Mouse (Mus musculus): Measurements from ENCODE around the gene Tmem255b. TPM values are rescaled to one million over a fixed set of nuclear protein-coding genes. Genes with fewer than 3 reads are reported as not detected.

Tmem255b gene
- polyA plus RNA-seq, 1 experiment = not detected

DNA sequence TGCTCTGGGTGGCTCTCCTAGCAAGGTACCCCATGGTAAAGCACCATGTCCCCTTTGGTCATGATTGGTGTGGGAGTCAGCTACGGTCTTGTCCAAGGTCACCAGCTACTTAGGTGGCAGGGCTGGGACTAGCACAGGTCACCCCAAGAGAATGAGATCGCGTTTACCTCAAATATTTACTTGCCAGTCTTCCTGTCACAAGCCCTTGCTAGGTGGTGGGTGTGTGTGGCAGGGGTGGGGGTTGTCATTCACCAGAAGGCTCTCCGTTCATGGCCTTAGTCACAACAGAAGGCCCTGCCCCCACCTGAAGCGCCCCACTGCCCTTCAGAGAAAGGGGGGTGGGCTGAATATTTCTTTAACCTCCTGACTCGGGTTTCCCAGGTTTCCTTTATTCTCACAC, 31.5 kb upstream of the Tmem255b start:
- no peak overlapping the region for H3K9ac ChIP-seq (ENCODE audit: low read depth, poor library complexity, severe bottlenecking)
- no peak overlapping the region for H3K27ac ChIP-seq (ENCODE audit: insufficient read depth, low read length)
- no peaks in the 10 kb centered on the region for H3K9me3 ChIP-seq (replicated peaks; ENCODE audit: control insufficient read depth, insufficient read depth, low read length, poor library complexity, severe bottlenecking)
- H3K4me1 ChIP-seq (ENCODE audit: control insufficient read depth, insufficient read depth, low read length) = no peaks in the 10 kb centered on the region
- H3K4me3 ChIP-seq (ENCODE audit: low read depth, low read length) = no peak overlapping the region
- H3K27me3 ChIP-seq (ENCODE audit: control insufficient read depth, insufficient read depth, low read length, poor library complexity, severe bottlenecking) = no peaks in the 10 kb centered on the region
- TF ChIP-seq EP300 (IDR thresholded peaks at IDR 0.05; ENCODE audit: insufficient read depth, low read depth, low read length) (no peak), CTCF (IDR thresholded peaks at IDR 0.05; ENCODE audit: low read depth, low read length) (no peak), POLR2A (IDR thresholded peaks at IDR 0.05; ENCODE audit: insufficient read depth, low read length) (no peak)
- H3K36me3 ChIP-seq (ENCODE audit: control insufficient read depth, insufficient read depth, low read length, poor library complexity, severe bottlenecking) = no peaks in the 10 kb centered on the region

DNA sequence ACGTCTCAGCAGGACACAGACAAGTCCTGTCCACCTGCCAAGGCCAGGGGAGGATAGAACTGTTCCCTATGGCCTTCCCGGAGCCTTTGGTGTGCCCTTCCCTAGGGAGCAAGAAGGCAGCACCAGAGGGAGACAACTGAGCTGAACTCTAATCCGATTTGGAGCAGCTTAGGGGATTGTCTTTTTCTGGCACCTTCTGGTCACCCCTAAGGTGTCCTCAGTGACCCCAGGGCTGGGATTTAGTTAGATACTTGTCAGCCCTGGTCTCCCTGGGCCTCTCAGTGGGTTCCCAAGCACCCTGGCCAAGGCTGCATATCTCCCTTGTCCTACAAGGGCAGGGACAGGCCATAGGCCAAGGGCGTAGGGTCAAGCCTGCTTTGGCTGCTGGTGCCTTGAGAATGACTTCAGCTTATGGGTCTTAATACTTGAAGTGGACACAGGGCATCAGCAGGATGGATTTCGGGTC, 30.3 kb upstream of the Tmem255b start, which contains the start of gene Grk1:
TSS of gene Grk1 (plus strand) at position 416 of the 466 bp plus-strand sequence.
- Histone ChIP-seq H3K27ac (ENCODE audit: insufficient read depth, low read length) (no peak within 1 kb of the TSS), H3K9ac (ENCODE audit: low read depth, poor library complexity, severe bottlenecking) (no peak within 1 kb of the TSS), H3K4me1 (ENCODE audit: control insufficient read depth, insufficient read depth, low read length) (no peaks in the 10 kb centered on the region), H3K4me3 (ENCODE audit: low read depth, low read length) (no peak within 1 kb of the TSS), H3K36me3 (ENCODE audit: control insufficient read depth, insufficient read depth, low read length, poor library complexity, severe bottlenecking) (no peaks in the 10 kb centered on the region), H3K9me3 (replicated peaks; ENCODE audit: control insufficient read depth, insufficient read depth, low read length, poor library complexity, severe bottlenecking) (no peaks in the 10 kb centered on the region), H3K27me3 (ENCODE audit: control insufficient read depth, insufficient read depth, low read length, poor library complexity, severe bottlenecking) (no peaks in the 10 kb centered on the region)
- TF ChIP-seq POLR2A (IDR thresholded peaks at IDR 0.05; ENCODE audit: insufficient read depth, low read length) (no peak), EP300 (IDR thresholded peaks at IDR 0.05; ENCODE audit: insufficient read depth, low read depth, low read length) (no peak), CTCF (IDR thresholded peaks at IDR 0.05; ENCODE audit: low read depth, low read length) (no peak)

- Histone ChIP-seq H3K27me3 (ENCODE audit: control insufficient read depth, insufficient read depth, low read length, poor library complexity, severe bottlenecking) (no peaks in the 10 kb centered on the region), H3K27ac (ENCODE audit: insufficient read depth, low read length) (no peak overlapping the region), H3K36me3 (ENCODE audit: control insufficient read depth, insufficient read depth, low read length, poor library complexity, severe bottlenecking) (no peaks in the 10 kb centered on the region), H3K9me3 (replicated peaks; ENCODE audit: control insufficient read depth, insufficient read depth, low read length, poor library complexity, severe bottlenecking) (no peaks in the 10 kb centered on the region), H3K4me1 (ENCODE audit: control insufficient read depth, insufficient read depth, low read length) (no peaks in the 10 kb centered on the region), H3K9ac (ENCODE audit: low read depth, poor library complexity, severe bottlenecking) (no peak overlapping the region), H3K4me3 (ENCODE audit: low read depth, low read length) (no peak overlapping the region)
- TF ChIP-seq EP300 (IDR thresholded peaks at IDR 0.05; ENCODE audit: insufficient read depth, low read depth, low read length) (no peak), CTCF (IDR thresholded peaks at IDR 0.05; ENCODE audit: low read depth, low read length) (no peak), POLR2A (IDR thresholded peaks at IDR 0.05; ENCODE audit: insufficient read depth, low read length) (no peak)
Measured at GRCm38 (mm10) chr8:13406011-13406410, 29.0 kb upstream of the Tmem255b start.

DNA sequence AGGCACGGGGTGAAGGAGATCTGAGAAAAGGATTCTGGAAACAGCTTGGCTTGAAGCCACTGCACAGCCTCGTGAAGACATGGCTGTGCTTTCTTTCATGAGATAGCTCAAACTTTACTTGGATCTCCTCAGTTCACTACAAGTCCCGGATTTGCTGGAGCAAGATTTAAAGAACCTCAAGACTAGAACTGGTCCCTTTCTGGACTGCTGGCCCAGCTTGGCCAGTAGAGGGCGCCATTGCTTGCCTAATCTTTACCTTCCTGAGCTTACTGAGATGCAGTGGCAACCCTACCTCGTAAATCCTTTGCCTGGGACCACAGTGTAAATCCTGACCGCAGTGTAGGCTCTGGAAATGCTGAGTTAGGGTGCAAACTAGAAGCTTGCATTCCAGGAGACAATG, 23.4 kb upstream of the Tmem255b start:
- no peaks in the 10 kb centered on the region for H3K4me1 ChIP-seq (ENCODE audit: control insufficient read depth, insufficient read depth, low read length)
- H3K27ac ChIP-seq (ENCODE audit: insufficient read depth, low read length) = no peak overlapping the region
- H3K9me3 ChIP-seq (replicated peaks; ENCODE audit: control insufficient read depth, insufficient read depth, low read length, poor library complexity, severe bottlenecking) = no peaks in the 10 kb centered on the region
- H3K27me3 ChIP-seq (ENCODE audit: control insufficient read depth, insufficient read depth, low read length, poor library complexity, severe bottlenecking) = no peaks in the 10 kb centered on the region
- H3K36me3 ChIP-seq (ENCODE audit: control insufficient read depth, insufficient read depth, low read length, poor library complexity, severe bottlenecking) = no peaks in the 10 kb centered on the region
- TF ChIP-seq CTCF (IDR thresholded peaks at IDR 0.05; ENCODE audit: low read depth, low read length) = peak; percentile 92
- TF ChIP-seq POLR2A (IDR thresholded peaks at IDR 0.05; ENCODE audit: insufficient read depth, low read length) = no peak
- no peak overlapping the region for H3K9ac ChIP-seq (ENCODE audit: low read depth, poor library complexity, severe bottlenecking)
- H3K4me3 ChIP-seq (ENCODE audit: low read depth, low read length) = no peak overlapping the region

DNA sequence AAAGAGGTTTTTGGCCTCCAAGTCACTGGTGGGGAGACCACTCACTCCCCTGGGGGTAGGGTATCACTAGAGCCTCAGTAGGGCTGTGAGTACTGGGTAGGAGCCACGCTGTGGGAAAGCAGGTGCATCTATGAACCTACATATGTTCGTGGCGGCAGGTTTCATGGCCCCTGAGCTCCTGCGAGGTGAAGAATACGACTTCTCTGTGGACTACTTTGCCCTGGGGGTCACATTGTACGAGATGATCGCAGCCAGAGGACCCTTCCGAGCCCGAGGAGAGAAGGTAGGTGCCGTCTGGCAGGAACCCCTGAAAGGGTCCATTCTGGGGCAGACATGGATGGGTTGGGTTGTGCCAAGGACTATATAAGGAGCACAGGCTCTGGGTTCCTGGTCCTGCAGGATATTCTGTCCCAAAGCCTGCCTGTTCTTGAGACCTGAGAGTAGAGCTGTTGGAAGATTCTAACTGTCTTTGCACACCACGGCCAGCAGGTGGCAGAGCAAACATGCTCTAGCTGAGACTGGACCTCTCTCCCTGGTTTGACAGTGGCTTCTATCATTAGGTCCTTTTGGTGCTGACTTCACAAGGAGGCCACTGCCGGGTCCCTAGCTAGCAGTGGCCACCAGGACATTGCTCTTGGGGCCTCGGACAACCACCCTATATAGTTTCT, 22.0 kb upstream of the Tmem255b start:
- Histone ChIP-seq H3K4me3 (ENCODE audit: low read depth, low read length) (no peak overlapping the region), H3K27ac (ENCODE audit: insufficient read depth, low read length) (no peak overlapping the region), H3K36me3 (ENCODE audit: control insufficient read depth, insufficient read depth, low read length, poor library complexity, severe bottlenecking) (no peaks in the 10 kb centered on the region), H3K9me3 (replicated peaks; ENCODE audit: control insufficient read depth, insufficient read depth, low read length, poor library complexity, severe bottlenecking) (no peaks in the 10 kb centered on the region), H3K27me3 (ENCODE audit: control insufficient read depth, insufficient read depth, low read length, poor library complexity, severe bottlenecking) (no peaks in the 10 kb centered on the region), H3K4me1 (ENCODE audit: control insufficient read depth, insufficient read depth, low read length) (no peaks in the 10 kb centered on the region), H3K9ac (ENCODE audit: low read depth, poor library complexity, severe bottlenecking) (no peak overlapping the region)
- TF ChIP-seq EP300 (IDR thresholded peaks at IDR 0.05; ENCODE audit: insufficient read depth, low read depth, low read length) = 0 out of 2 replicates have a peak, but pooled peaks have one; percentile 17
- peak; percentile 97 for TF ChIP-seq CTCF (IDR thresholded peaks at IDR 0.05; ENCODE audit: low read depth, low read length)
- TF ChIP-seq POLR2A (IDR thresholded peaks at IDR 0.05; ENCODE audit: insufficient read depth, low read length) = no peak

DNA sequence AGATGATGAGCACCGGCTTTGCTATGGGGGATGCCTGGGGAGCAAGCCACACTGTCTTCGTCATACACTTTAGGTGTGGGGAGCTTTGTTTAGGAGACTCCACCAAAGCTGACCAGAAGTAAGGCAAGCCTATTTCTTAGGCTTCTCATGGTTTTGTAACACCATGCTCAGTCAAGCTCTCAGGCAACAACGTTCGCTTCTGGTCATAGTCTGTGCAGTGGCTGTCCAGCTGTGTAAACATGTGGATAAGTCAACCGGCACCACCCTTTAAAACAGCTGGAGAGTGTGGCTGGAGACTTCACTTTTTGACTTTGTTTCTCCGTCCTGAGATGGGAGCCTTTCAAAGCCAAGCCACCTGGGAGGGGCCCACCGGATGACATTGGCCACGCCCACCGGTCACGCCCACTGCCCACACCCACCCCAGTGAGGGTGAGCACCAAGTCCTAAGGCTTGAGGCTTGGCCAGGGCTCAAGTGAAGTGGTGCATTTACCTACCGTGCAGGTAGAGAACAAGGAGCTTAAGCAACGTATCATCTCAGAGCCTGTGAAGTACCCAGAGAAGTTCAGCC, 21.1 kb upstream of the Tmem255b start:
- Histone ChIP-seq H3K27me3 (ENCODE audit: control insufficient read depth, insufficient read depth, low read length, poor library complexity, severe bottlenecking) (no peaks in the 10 kb centered on the region), H3K4me1 (ENCODE audit: control insufficient read depth, insufficient read depth, low read length) (no peaks in the 10 kb centered on the region), H3K27ac (ENCODE audit: insufficient read depth, low read length) (no peak overlapping the region), H3K4me3 (ENCODE audit: low read depth, low read length) (no peak overlapping the region), H3K9me3 (replicated peaks; ENCODE audit: control insufficient read depth, insufficient read depth, low read length, poor library complexity, severe bottlenecking) (no peaks in the 10 kb centered on the region), H3K9ac (ENCODE audit: low read depth, poor library complexity, severe bottlenecking) (no peak overlapping the region), H3K36me3 (ENCODE audit: control insufficient read depth, insufficient read depth, low read length, poor library complexity, severe bottlenecking) (no peaks in the 10 kb centered on the region)
- TF ChIP-seq POLR2A (IDR thresholded peaks at IDR 0.05; ENCODE audit: insufficient read depth, low read length) = no peak
- no peak for TF ChIP-seq CTCF (IDR thresholded peaks at IDR 0.05; ENCODE audit: low read depth, low read length)
- TF ChIP-seq EP300 (IDR thresholded peaks at IDR 0.05; ENCODE audit: insufficient read depth, low read depth, low read length) = no peak
